Comparison of ENCODE assay signal across 8 mouse cellular contexts in genomic region chrX:140060886-140061874, GRCm38 (mm10). TPM values are rescaled to one million over a fixed set of nuclear protein-coding genes. Genes with fewer than 3 reads are reported as not detected.
DNase-seq lines count a peak whose midpoint lies in the region; ATAC-seq and TF ChIP-seq lines count a peak whose summit lies in the region.

No protein-coding gene starts in this region.

- no peak for TF ChIP-seq POLR2A in lung, adult 2 months (IDR thresholded peaks at IDR 0.05; ENCODE audit: borderline replicate concordance, extremely low read depth, low read depth, low read length)

- H3K27ac ChIP-seq in hindbrain, embryonic 15.5 days (replicated peaks) = no peak overlapping the region
- H3K27ac ChIP-seq in liver, embryonic 13.5 days = no peak overlapping the region
- H3K27ac ChIP-seq in stomach, embryonic 15.5 days = no peak overlapping the region

- H3K9me3 ChIP-seq in hindbrain, embryonic 15.5 days = no peaks in the 10 kb centered on the region
- H3K9me3 ChIP-seq in liver, embryonic 13.5 days (replicated peaks) = peaks cover 8% of the 10 kb centered on the region; the same call in 1 of the 2 replicates
- H3K9me3 ChIP-seq in stomach, embryonic 15.5 days = no peaks in the 10 kb centered on the region

- no peak overlapping the region for H3K4me3 ChIP-seq in lung, adult 2 months (replicated peaks; ENCODE audit: extremely low read depth, low read depth, low read length)
- H3K4me3 ChIP-seq in hindbrain, embryonic 15.5 days = peak overlapping the region; percentile 37
- H3K4me3 ChIP-seq in liver, embryonic 13.5 days (replicated peaks) = peak overlapping the region; percentile 42
- H3K4me3 ChIP-seq in stomach, embryonic 15.5 days (replicated peaks) = peak overlapping the region; percentile 41

- H3K9ac ChIP-seq in hindbrain, embryonic 15.5 days = no peak overlapping the region
- no peak overlapping the region for H3K9ac ChIP-seq in liver, embryonic 13.5 days
- H3K9ac ChIP-seq in stomach, embryonic 15.5 days = no peak overlapping the region

- ATAC-seq in hindbrain, embryonic 15.5 days (ENCODE audit: low FRiP score, low read depth) = no peak
- ATAC-seq in liver, embryonic 13.5 days (ENCODE audit: low read depth) = no peak
- no peak for ATAC-seq in stomach, embryonic 15.5 days (ENCODE audit: insufficient read depth, low FRiP score, low read depth)

- WGBS in lung, adult 2 months = 38% methylated on average over 90 of the region's 90 CpGs
- 24% methylated on average over 67 of the region's 90 CpGs for WGBS in hindbrain, embryonic 15.5 days
- 21% methylated on average over 67 of the region's 90 CpGs for WGBS in liver, embryonic 13.5 days (ENCODE audit: insufficient replicate concordance)
- WGBS in stomach, embryonic 15.5 days = 22% methylated on average over 77 of the region's 90 CpGs

- peak; percentile 2 for DNase-seq in lung, adult 2 months
- DNase-seq in lung, postnatal 25 days (ENCODE audit: low spot score) = no peak
- peak; percentile 19 for DNase-seq in embryo, embryonic 9.5 days (ENCODE audit: extremely low spot score)
- DNase-seq in liver, embryonic 13.5 days = no peak
- no peak for DNase-seq in right cerebral cortex, postnatal 25 days
- DNase-seq in frontal cortex, postnatal 36 days (ENCODE audit: low spot score in 2 of 2) = no peak

- H3K27me3 ChIP-seq in hindbrain, embryonic 15.5 days = peaks cover 22% of the 10 kb centered on the region
- H3K27me3 ChIP-seq in liver, embryonic 13.5 days = peaks cover 27% of the 10 kb centered on the region
- H3K27me3 ChIP-seq in stomach, embryonic 15.5 days (replicated peaks) = peaks cover 15% of the 10 kb centered on the region; the same call in 1 of the 2 replicates

- no peak for TF ChIP-seq CTCF in lung, adult 2 months (IDR thresholded peaks at IDR 0.05; ENCODE audit: insufficient read depth, low read length)

- H3K4me2 ChIP-seq in hindbrain, embryonic 15.5 days = peak overlapping the region; percentile 54
- peak overlapping the region; percentile 55 for H3K4me2 ChIP-seq in liver, embryonic 13.5 days
- peak overlapping the region; percentile 56 for H3K4me2 ChIP-seq in stomach, embryonic 15.5 days

- H3K4me1 ChIP-seq in lung, adult 2 months (ENCODE audit: control insufficient read depth, insufficient read depth, low read length) = no peaks in the 10 kb centered on the region
- H3K4me1 ChIP-seq in hindbrain, embryonic 15.5 days (replicated peaks) = no peaks in the 10 kb centered on the region
- H3K4me1 ChIP-seq in liver, embryonic 13.5 days (replicated peaks) = no peaks in the 10 kb centered on the region
- H3K4me1 ChIP-seq in stomach, embryonic 15.5 days = no peaks in the 10 kb centered on the region

- H3K36me3 ChIP-seq in hindbrain, embryonic 15.5 days = no peaks in the 10 kb centered on the region
- no peaks in the 10 kb centered on the region for H3K36me3 ChIP-seq in liver, embryonic 13.5 days
- no peaks in the 10 kb centered on the region for H3K36me3 ChIP-seq in stomach, embryonic 15.5 days

RNA-seq across cellular contexts. Expression of gene Nup62cl, which starts 1.3 kb away (rescaled TPM):
- 2.1 and 4.2 TPM in 2 replicates for polyA plus RNA-seq in lung, adult 2 months (2012; rRNA removed)
- polyA plus RNA-seq in hindbrain, embryonic 15.5 days (2015; fragmentation: Nextera tagmentation; extraction: Ambion mirVana) = 0.91 and 1.2 TPM in 2 replicates
- 1.6 and 2.1 TPM in 2 replicates for polyA plus RNA-seq in liver, embryonic 13.5 days (2015; fragmentation: Nextera tagmentation; extraction: Ambion mirVana)
- polyA plus RNA-seq in stomach, embryonic 15.5 days (2015; fragmentation: Nextera tagmentation; extraction: Ambion mirVana) = 7.1 and 9.3 TPM in 2 replicates

RNA-seq across cellular contexts. Expression of gene Pih1h3b, which starts 1.5 kb away (rescaled TPM):
- 0.09 and 0.17 TPM in 2 replicates for polyA plus RNA-seq in lung, adult 2 months (2012; rRNA removed)
- not detected in 2 replicates for polyA plus RNA-seq in hindbrain, embryonic 15.5 days (2015; fragmentation: Nextera tagmentation; extraction: Ambion mirVana)
- not detected in 2 replicates for polyA plus RNA-seq in liver, embryonic 13.5 days (2015; fragmentation: Nextera tagmentation; extraction: Ambion mirVana)
- polyA plus RNA-seq in stomach, embryonic 15.5 days (2015; fragmentation: Nextera tagmentation; extraction: Ambion mirVana) = not detected in 2 replicates

Comparison
In these comparisons a context has a peak if more than half of its experiments do, and no peak if none do; other contexts are left out.
1. DNase-seq: peak in lung, adult 2 months (single experiment) and embryo, embryonic 9.5 days (single experiment); none in lung, postnatal 25 days (single experiment), liver, embryonic 13.5 days (single experiment), right cerebral cortex, postnatal 25 days (single experiment) and frontal cortex, postnatal 36 days (0 of 2).
2. Peak in every context shown above with its lines, with median percentiles within 50 percentile points of each other: H3K4me2 ChIP-seq.